Mouse (Mus musculus) embryonic facial prominence, embryonic 12.5 days (tissue): Measurements from ENCODE around the gene Kif4. TPM values are rescaled to one million over a fixed set of nuclear protein-coding genes. Genes with fewer than 3 reads are reported as not detected.
A peak's percentile ranks its signal among the peaks of the same experiment; 100 is the strongest.

Experiments
- ATAC-seq: fragments of 200-750 bp; cut with Nextera tagmentation; 2 replicates; pipeline ENCODE4 v1.8.0; 2017; ENCODE audit not compliant: insufficient number of reproducible peaks, insufficient read depth, low FRiP score, low TSS enrichment
- H3K27ac ChIP-seq: fragments of 300-500 bp; sonication (generic); 2 replicates; pipeline ENCODE4 v1.5.1; 2016; ENCODE audit warnings: mild to moderate bottlenecking
- H3K27me3 ChIP-seq: fragments of 300-500 bp; sonication (generic); 2 replicates; pipeline ENCODE4 v1.6.1; 2016; ENCODE audit warnings: mild to moderate bottlenecking, moderate library complexity
- H3K36me3 ChIP-seq: fragments of 300-500 bp; sonication (generic); 2 replicates; pipeline ENCODE4 v1.6.1; 2016; ENCODE audit warnings: mild to moderate bottlenecking
- H3K4me1 ChIP-seq: fragments of 300-500 bp; sonication (generic); 2 replicates; pipeline ENCODE4 v1.6.1; 2016
- H3K4me2 ChIP-seq: fragments of 300-500 bp; sonication (generic); replicated peaks from 2 replicates; pipeline ENCODE4 v1.6.1; 2016; ENCODE audit warnings: mild to moderate bottlenecking, moderate library complexity
- H3K4me3 ChIP-seq: fragments of 300-500 bp; sonication (generic); 2 replicates; pipeline ENCODE4 v1.5.1; 2016; ENCODE audit warnings: mild to moderate bottlenecking
- H3K9ac ChIP-seq: fragments of 300-500 bp; sonication (generic); 2 replicates; pipeline ENCODE4 v1.6.1; 2016; ENCODE audit warnings: mild to moderate bottlenecking, moderate library complexity
- H3K9me3 ChIP-seq: fragments of 300-500 bp; sonication (generic); 2 replicates; pipeline ENCODE4 v1.6.1; 2016; ENCODE audit warnings: mild to moderate bottlenecking, moderate library complexity
- WGBS: fragments of 180-500 bp; shearing (Covaris S2); methylation state at CpG from one replicate; pipeline ENCODE4 v1.1.7; 2016; 5-methylcytosine and 5-hydroxymethylcytosine counted together
- polyA plus RNA-seq: library from polyadenylated mRNA; unstranded; fragments of >200 nt; fragmentation: Nextera tagmentation; extraction: Ambion mirVana; gene quantifications from 2 replicates; pipeline ENCODE4 v1.2.1, GENCODE M21; 2016

Gene Kif4
- polyA plus RNA-seq, 1 experiment from 2014 or later: 36.0 TPM

- Histone ChIP-seq H3K27ac (no peak overlapping the region), H3K36me3 (no peaks in the 10 kb centered on the region), H3K4me2 (no peak overlapping the region), H3K4me1 (0 out of 2 replicates have a peak, but pooled peaks cover 2% of the 10 kb centered on the region), H3K27me3 (0 out of 2 replicates have a peak, but pooled peaks cover 6% of the 10 kb centered on the region), H3K9ac (no peak overlapping the region), H3K9me3 (no peaks in the 10 kb centered on the region), H3K4me3 (no peak overlapping the region)
- ATAC-seq: no peak
- WGBS: 86% methylated on average over 3 of the region's 3 CpGs
Measured at GRCm38 (mm10) chrX:100775405-100775804, 149.9 kb downstream of the Kif4 start.

DNA sequence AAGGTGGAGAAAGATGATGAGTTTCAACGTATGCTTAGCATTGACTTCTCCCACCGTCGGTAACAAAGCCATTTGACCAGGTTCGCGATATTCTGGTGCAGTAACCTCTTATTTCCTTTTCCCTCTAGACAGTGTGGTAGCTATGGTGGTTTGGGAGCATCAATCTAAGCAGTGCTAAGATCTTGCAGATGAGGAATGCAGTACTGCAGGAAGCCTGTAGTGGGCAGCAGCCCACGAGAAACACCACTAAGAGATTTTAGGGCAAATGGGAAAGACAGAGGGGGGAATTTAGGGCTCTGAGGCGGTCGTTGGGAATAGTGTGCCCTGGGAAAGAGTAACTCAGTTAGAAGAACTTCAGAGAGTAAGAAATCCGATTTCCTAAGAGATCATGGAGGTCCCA is 151.0 kb downstream of the Kif4 start:
- WGBS: 17% methylated on average over 9 of the region's 9 CpGs
- Histone ChIP-seq H3K9ac (no peak overlapping the region), H3K9me3 (no peaks in the 10 kb centered on the region), H3K4me1 (0 out of 2 replicates have a peak, but pooled peaks cover 7% of the 10 kb centered on the region), H3K27me3 (0 out of 2 replicates have a peak, but pooled peaks cover 6% of the 10 kb centered on the region), H3K36me3 (no peaks in the 10 kb centered on the region), H3K4me2 (peak overlapping the region; percentile 59), H3K27ac (peak overlapping the region; percentile 91), H3K4me3 (peak overlapping the region; percentile 56)
- ATAC-seq: peak; percentile 49

Other genes with a start within 250 kb of the Kif4 start
- gene Otud6a, start 196.7 kb upstream of the Kif4 start, polyA plus RNA-seq: not detected in 2 replicates
- 0.19 and 0.69 TPM in 2 replicates for gene Awat2, start 183.0 kb upstream of the Kif4 start, polyA plus RNA-seq
- 37.5 and 38.1 TPM in 2 replicates for gene Igbp1, start 131.4 kb upstream of the Kif4 start, polyA plus RNA-seq
- gene Dgat2l6, start 100.9 kb upstream of the Kif4 start, polyA plus RNA-seq: not detected in 2 replicates
- not detected in 2 replicates for gene Awat1, start 53.5 kb upstream of the Kif4 start, polyA plus RNA-seq
- not detected in 2 replicates for gene P2ry4, start 30.9 kb upstream of the Kif4 start, polyA plus RNA-seq
- gene Arr3, start 20.2 kb upstream of the Kif4 start, polyA plus RNA-seq: not detected in 2 replicates
- gene Pdzd11, start 831 bp downstream of the Kif4 start, polyA plus RNA-seq: 119 and 122 TPM in 2 replicates
- 2.7 and 3.4 TPM in 2 replicates for gene Gdpd2, start 104.1 kb downstream of the Kif4 start, polyA plus RNA-seq
- gene Dlg3, start 142.0 kb downstream of the Kif4 start, polyA plus RNA-seq: 13.4 and 14.2 TPM in 2 replicates